Mouse (Mus musculus) c-Kit-negative CD71-positive TER-119-positive erythroid progenitor cells, embryonic 14.5 days (primary cell): Measurements from ENCODE around the gene Mdga1.
A peak's percentile ranks its signal among the peaks of the same experiment; 100 is the strongest.

Experiments used
- DNase-seq: peaks from one replicate; pipeline ENCODE4 v3.0.0-alpha.2; 2013; ENCODE audit warnings: low read depth, low spot score

The Mdga1 gene

GRCm38 (mm10) chr17:29970037-29970555 lies at the start of gene Mdga1:
Gene Mdga1 (minus strand): TSS chr17:29970087.
- no peak for DNase-seq

GRCm38 (mm10) chr17:30018927-30019610 lies 49.2 kb upstream of the Mdga1 start:
- no peak for DNase-seq

GRCm38 (mm10) chr17:30014660-30015059 lies 44.8 kb upstream of the Mdga1 start:
- DNase-seq = no peak

GRCm38 (mm10) chr17:30008392-30008791 lies 38.5 kb upstream of the Mdga1 start:
- DNase-seq = no peak

- DNase-seq = no peak
Observed at GRCm38 (mm10) chr17:30007883-30008282, 38.0 kb upstream of the Mdga1 start.

GRCm38 (mm10) chr17:30006877-30007276 lies 37.0 kb upstream of the Mdga1 start:
- DNase-seq = no peak

GRCm38 (mm10) chr17:30005451-30005941 lies 35.6 kb upstream of the Mdga1 start:
- DNase-seq = no peak

- no peak for DNase-seq
Observed at GRCm38 (mm10) chr17:30005103-30005443, 35.2 kb upstream of the Mdga1 start.

GRCm38 (mm10) chr17:30004203-30005102 lies 34.6 kb upstream of the Mdga1 start, which contains the start of gene Zfand3:
Gene Zfand3 (plus strand): TSS chr17:30004733.
- peak; percentile 92 for DNase-seq

GRCm38 (mm10) chr17:29998566-29999295 lies 28.8 kb upstream of the Mdga1 start:
- no peak for DNase-seq

- DNase-seq = no peak
Observed at GRCm38 (mm10) chr17:29997726-29998125, 27.8 kb upstream of the Mdga1 start.

GRCm38 (mm10) chr17:29995986-29996385 lies 26.1 kb upstream of the Mdga1 start:
- no peak for DNase-seq

- no peak for DNase-seq
Observed at GRCm38 (mm10) chr17:29994459-29994858, 24.6 kb upstream of the Mdga1 start.

GRCm38 (mm10) chr17:29994011-29994410 lies 24.1 kb upstream of the Mdga1 start:
- DNase-seq = no peak

- no peak for DNase-seq
Observed at GRCm38 (mm10) chr17:29993488-29993887, 23.6 kb upstream of the Mdga1 start.

GRCm38 (mm10) chr17:29990845-29991244 lies 21.0 kb upstream of the Mdga1 start:
- DNase-seq = no peak

- DNase-seq = no peak
Observed at GRCm38 (mm10) chr17:29990136-29990535, 20.2 kb upstream of the Mdga1 start.

GRCm38 (mm10) chr17:29989653-29990052 lies 19.8 kb upstream of the Mdga1 start:
- no peak for DNase-seq

- DNase-seq = no peak
Observed at GRCm38 (mm10) chr17:29988141-29988540, 18.3 kb upstream of the Mdga1 start.

GRCm38 (mm10) chr17:29985534-29985933 lies 15.6 kb upstream of the Mdga1 start:
- DNase-seq = no peak

GRCm38 (mm10) chr17:29984931-29985330 lies 15.0 kb upstream of the Mdga1 start:
- no peak for DNase-seq

- DNase-seq = no peak
Observed at GRCm38 (mm10) chr17:29983190-29983589, 13.3 kb upstream of the Mdga1 start.
